Mouse (Mus musculus) neural tube, embryonic 13.5 days (tissue): Measurements from ENCODE around the gene St3gal5. TPM values are rescaled to one million over a fixed set of nuclear protein-coding genes. Genes with fewer than 3 reads are reported as not detected.

Experiments
- ATAC-seq: fragments of 200-750 bp; cut with Nextera tagmentation; 2 replicates; pipeline ENCODE4 v1.8.0; 2017; ENCODE audit warnings: low read depth, mild to moderate bottlenecking, moderate TSS enrichment, moderate library complexity
- H3K27ac ChIP-seq: fragments of 300-500 bp; sonication (generic); replicated peaks from 2 replicates; pipeline ENCODE4 v1.5.1; 2015; ENCODE audit warnings: moderate library complexity, mild to moderate bottlenecking, inconsistent platforms
- H3K27me3 ChIP-seq: fragments of 300-500 bp; sonication (generic); 2 replicates; pipeline ENCODE4 v1.6.1; 2015; ENCODE audit warnings: mild to moderate bottlenecking, inconsistent platforms
- H3K36me3 ChIP-seq: fragments of 300-500 bp; sonication (generic); 2 replicates; pipeline ENCODE4 v1.6.1; 2015; ENCODE audit warnings: mild to moderate bottlenecking, inconsistent platforms
- H3K4me1 ChIP-seq: fragments of 300-500 bp; sonication (generic); replicated peaks from 2 replicates; pipeline ENCODE4 v1.6.1; 2015; ENCODE audit warnings: inconsistent platforms
- H3K4me2 ChIP-seq: fragments of 300-500 bp; sonication (generic); 2 replicates; pipeline ENCODE4 v1.6.1; 2015; ENCODE audit warnings: inconsistent platforms, mild to moderate bottlenecking, moderate library complexity
- H3K4me3 ChIP-seq: fragments of 300-500 bp; sonication (generic); 2 replicates; pipeline ENCODE4 v1.5.1; 2015; ENCODE audit warnings: mild to moderate bottlenecking, inconsistent platforms
- H3K9ac ChIP-seq: fragments of 300-500 bp; sonication (generic); 2 replicates; pipeline ENCODE4 v1.6.1; 2015; ENCODE audit warnings: moderate library complexity, mild to moderate bottlenecking, inconsistent platforms
- H3K9me3 ChIP-seq: fragments of 300-500 bp; sonication (generic); 2 replicates; pipeline ENCODE4 v1.6.1; 2016; ENCODE audit warnings: inconsistent platforms
- WGBS: fragments of 180-500 bp; shearing (Covaris S2); methylation state at CpG from one replicate; pipeline ENCODE4 v1.1.7; 2015; 5-methylcytosine and 5-hydroxymethylcytosine counted together
- polyA plus RNA-seq: library from polyadenylated mRNA; unstranded; fragments of >200 nt; fragmentation: Nextera tagmentation; extraction: Ambion mirVana; gene quantifications from 2 replicates; pipeline ENCODE4 v1.2.1, GENCODE M21; 2015

St3gal5 gene
- polyA plus RNA-seq, 1 experiment from 2014 or later = 54.6 TPM

- no peak overlapping the region for H3K9ac ChIP-seq
- H3K36me3 ChIP-seq = no peaks in the 10 kb centered on the region
- H3K27ac ChIP-seq = no peak overlapping the region
- no peak overlapping the region for H3K4me2 ChIP-seq
- H3K27me3 ChIP-seq = no peaks in the 10 kb centered on the region
- ATAC-seq = no peak
- 78% methylated on average over 8 of the region's 8 CpGs for WGBS
- no peaks in the 10 kb centered on the region for H3K9me3 ChIP-seq
- no peak overlapping the region for H3K4me3 ChIP-seq
- H3K4me1 ChIP-seq = peaks cover 13% of the 10 kb centered on the region; the same call in 1 of the 2 replicates
Measured at GRCm38 (mm10) chr6:72117322-72117968, 20.1 kb downstream of the St3gal5 start.

GRCm38 (mm10) chr6:72119870-72120269 lies 22.5 kb downstream of the St3gal5 start:
- no peaks in the 10 kb centered on the region for H3K27me3 ChIP-seq
- H3K9me3 ChIP-seq = no peaks in the 10 kb centered on the region
- H3K4me2 ChIP-seq = no peak overlapping the region
- H3K9ac ChIP-seq = no peak overlapping the region
- no peaks in the 10 kb centered on the region for H3K36me3 ChIP-seq
- H3K27ac ChIP-seq = no peak overlapping the region
- peaks cover 7% of the 10 kb centered on the region; the same call in 1 of the 2 replicates for H3K4me1 ChIP-seq
- 84% methylated on average over 1 of the region's 1 CpGs for WGBS
- H3K4me3 ChIP-seq = no peak overlapping the region
- ATAC-seq = no peak

- no peak for ATAC-seq
- WGBS = 67% methylated on average over 3 of the region's 3 CpGs
Measured at GRCm38 (mm10) chr6:72121301-72121700, 23.9 kb downstream of the St3gal5 start.

GRCm38 (mm10) chr6:72122515-72122914 lies 25.1 kb downstream of the St3gal5 start:
- no peaks in the 10 kb centered on the region for H3K36me3 ChIP-seq
- H3K9ac ChIP-seq = no peak overlapping the region
- H3K27me3 ChIP-seq = no peaks in the 10 kb centered on the region
- no peak overlapping the region for H3K27ac ChIP-seq
- no peak overlapping the region for H3K4me2 ChIP-seq
- H3K9me3 ChIP-seq = no peaks in the 10 kb centered on the region
- no peak overlapping the region for H3K4me3 ChIP-seq
- ATAC-seq = no peak
- peaks cover under 1% of the 10 kb centered on the region; the same call in 1 of the 2 replicates for H3K4me1 ChIP-seq
- WGBS = 88% methylated on average over 5 of the region's 5 CpGs

More at GRCm38 (mm10) chr6:72121301-72121700, 23.9 kb downstream of the St3gal5 start:
- Histone ChIP-seq H3K36me3 (no peaks in the 10 kb centered on the region), H3K4me3 (no peak overlapping the region), H3K9me3 (no peaks in the 10 kb centered on the region), H3K27ac (no peak overlapping the region), H3K4me1 (peaks cover 7% of the 10 kb centered on the region; the same call in 1 of the 2 replicates), H3K4me2 (no peak overlapping the region), H3K27me3 (no peaks in the 10 kb centered on the region), H3K9ac (no peak overlapping the region)

- 89% methylated on average over 13 of the region's 13 CpGs for WGBS
- H3K9me3 ChIP-seq = no peaks in the 10 kb centered on the region
- H3K36me3 ChIP-seq = peaks cover 15% of the 10 kb centered on the region
- no peak for ATAC-seq
- no peak overlapping the region for H3K27ac ChIP-seq
- no peaks in the 10 kb centered on the region for H3K27me3 ChIP-seq
- H3K4me1 ChIP-seq = no peaks in the 10 kb centered on the region
- H3K4me3 ChIP-seq = no peak overlapping the region
- no peak overlapping the region for H3K9ac ChIP-seq
- no peak overlapping the region for H3K4me2 ChIP-seq
Measured at GRCm38 (mm10) chr6:72124315-72125103, 27.1 kb downstream of the St3gal5 start.

- no peak for ATAC-seq
- Histone ChIP-seq H3K4me3 (no peak overlapping the region), H3K27ac (no peak overlapping the region), H3K4me2 (no peak overlapping the region), H3K27me3 (no peaks in the 10 kb centered on the region), H3K4me1 (no peaks in the 10 kb centered on the region), H3K9ac (no peak overlapping the region), H3K36me3 (peaks cover 24% of the 10 kb centered on the region), H3K9me3 (no peaks in the 10 kb centered on the region)
- 82% methylated on average over 9 of the region's 9 CpGs for WGBS
Measured at GRCm38 (mm10) chr6:72126128-72126917, 28.9 kb downstream of the St3gal5 start.

GRCm38 (mm10) chr6:72130056-72130455 lies 32.7 kb downstream of the St3gal5 start:
- Histone ChIP-seq H3K36me3 (peaks cover 53% of the 10 kb centered on the region), H3K4me1 (no peaks in the 10 kb centered on the region), H3K27me3 (no peaks in the 10 kb centered on the region), H3K9me3 (no peaks in the 10 kb centered on the region), H3K4me3 (no peak overlapping the region), H3K27ac (no peak overlapping the region), H3K9ac (no peak overlapping the region), H3K4me2 (no peak overlapping the region)
- ATAC-seq = no peak
- 76% methylated on average over 6 of the region's 6 CpGs for WGBS

GRCm38 (mm10) chr6:72132671-72133214 lies 35.4 kb downstream of the St3gal5 start:
- Histone ChIP-seq H3K4me3 (no peak overlapping the region), H3K9ac (no peak overlapping the region), H3K4me1 (no peaks in the 10 kb centered on the region), H3K4me2 (no peak overlapping the region), H3K27ac (no peak overlapping the region), H3K27me3 (no peaks in the 10 kb centered on the region), H3K9me3 (no peaks in the 10 kb centered on the region), H3K36me3 (peaks cover 55% of the 10 kb centered on the region)
- 95% methylated on average over 8 of the region's 8 CpGs for WGBS
- no peak for ATAC-seq

GRCm38 (mm10) chr6:72134850-72135515 lies 37.6 kb downstream of the St3gal5 start:
- Histone ChIP-seq H3K36me3 (peaks cover 44% of the 10 kb centered on the region), H3K4me3 (no peak overlapping the region)
- 67% methylated on average over 9 of the region's 9 CpGs for WGBS

GRCm38 (mm10) chr6:72136016-72136415 lies 38.6 kb downstream of the St3gal5 start:
- no peaks in the 10 kb centered on the region for H3K27me3 ChIP-seq
- no peaks in the 10 kb centered on the region for H3K4me1 ChIP-seq
- no peak overlapping the region for H3K27ac ChIP-seq
- no peak for ATAC-seq
- H3K36me3 ChIP-seq = peaks cover 40% of the 10 kb centered on the region
- no peak overlapping the region for H3K9ac ChIP-seq
- 88% methylated on average over 5 of the region's 5 CpGs for WGBS
- H3K9me3 ChIP-seq = no peaks in the 10 kb centered on the region
- H3K4me3 ChIP-seq = no peak overlapping the region
- no peak overlapping the region for H3K4me2 ChIP-seq

More at GRCm38 (mm10) chr6:72134850-72135515, 37.6 kb downstream of the St3gal5 start:
- no peaks in the 10 kb centered on the region for H3K27me3 ChIP-seq
- no peak overlapping the region for H3K27ac ChIP-seq
- H3K4me2 ChIP-seq = no peak overlapping the region
- no peaks in the 10 kb centered on the region for H3K9me3 ChIP-seq
- H3K4me1 ChIP-seq = no peaks in the 10 kb centered on the region
- H3K9ac ChIP-seq = no peak overlapping the region
- peak; percentile 40; the same call in 1 of the 2 replicates for ATAC-seq

GRCm38 (mm10) chr6:72136543-72136942 lies 39.2 kb downstream of the St3gal5 start:
- no peak for ATAC-seq
- Histone ChIP-seq H3K9ac (no peak overlapping the region), H3K27me3 (no peaks in the 10 kb centered on the region), H3K4me2 (no peak overlapping the region), H3K4me1 (no peaks in the 10 kb centered on the region), H3K9me3 (no peaks in the 10 kb centered on the region), H3K27ac (no peak overlapping the region), H3K4me3 (no peak overlapping the region), H3K36me3 (peaks cover 37% of the 10 kb centered on the region)
- 79% methylated on average over 10 of the region's 10 CpGs for WGBS
